Comparison of ENCODE assay signal across 28 mouse cellular contexts in genomic region chr13:102108916-102109315, GRCm38 (mm10).
DNase-seq lines count a peak whose midpoint lies in the region; ATAC-seq and TF ChIP-seq lines count a peak whose summit lies in the region.
"Had no signal": no experiment of that assay in that cellular context is flagged by ENCODE, and none has a peak within 500 bp of the region (broad histone marks: within the 10 kb centered on the region; RNA-seq: fewer than 3 reads in every experiment).

No protein-coding gene starts in this region.

- no peak overlapping the region for H3K4me3 ChIP-seq in forebrain, embryonic 16.5 days (replicated peaks; ENCODE audit: low read length)
- no peak overlapping the region for H3K4me3 ChIP-seq in forebrain, embryonic 12.5 days (replicated peaks)
- H3K4me3 ChIP-seq in myocyte, result no peak overlapping the region
- H3K4me3 ChIP-seq: heart, embryonic 12.5 days; heart, embryonic 15.5 days; hindbrain, embryonic 10.5 days had no signal

- no peak overlapping the region for H3K27ac ChIP-seq in forebrain, embryonic 16.5 days (ENCODE audit: low read length)
- no peak overlapping the region for H3K27ac ChIP-seq in forebrain, embryonic 12.5 days
- H3K27ac ChIP-seq: heart, embryonic 15.5 days; hindbrain, embryonic 10.5 days; hindbrain, embryonic 14.5 days had no signal

- peak; percentile 40; the same call in 1 of the 2 replicates for ATAC-seq in forebrain, embryonic 16.5 days
- ATAC-seq in forebrain, embryonic 12.5 days (ENCODE audit: low FRiP score), result no peak
- ATAC-seq in frontal cortex, adult (ENCODE audit: low TSS enrichment), result no peak
- ATAC-seq: intestine, postnatal 0 days had no signal

- H3K4me1 ChIP-seq in forebrain, embryonic 16.5 days (replicated peaks; ENCODE audit: control insufficient read depth, insufficient read depth, low read length), result no peaks in the 10 kb centered on the region
- no peaks in the 10 kb centered on the region for H3K4me1 ChIP-seq in forebrain, embryonic 12.5 days
- H3K4me1 ChIP-seq: heart, embryonic 12.5 days; heart, embryonic 15.5 days; hindbrain, embryonic 10.5 days had no signal

- 40% methylated on average over 3 of the region's 3 CpGs for WGBS in forebrain, embryonic 16.5 days
- 55% methylated on average over 3 of the region's 3 CpGs for WGBS in forebrain, embryonic 12.5 days

- H3ac ChIP-seq in myocyte (ENCODE audit: control insufficient read depth, insufficient read length), result no peak overlapping the region

- no peak overlapping the region for H3K4me2 ChIP-seq in forebrain, embryonic 16.5 days (ENCODE audit: low read length)
- H3K4me2 ChIP-seq in forebrain, embryonic 12.5 days, result no peak overlapping the region
- H3K4me2 ChIP-seq in myocyte (ENCODE audit: low read depth), result peak overlapping the region; percentile 19
- H3K4me2 ChIP-seq: heart, embryonic 12.5 days; heart, embryonic 15.5 days; hindbrain, embryonic 14.5 days had no signal

- TF ChIP-seq POLR2A in myocyte (IDR thresholded peaks at IDR 0.05; ENCODE audit: insufficient read length, low read depth), result no peak

- no peaks in the 10 kb centered on the region for H3K36me3 ChIP-seq in forebrain, embryonic 16.5 days (ENCODE audit: control insufficient read depth, insufficient read depth)
- no peaks in the 10 kb centered on the region for H3K36me3 ChIP-seq in forebrain, embryonic 12.5 days (replicated peaks)
- H3K36me3 ChIP-seq in myocyte (ENCODE audit: control insufficient read depth, insufficient read depth), result no peaks in the 10 kb centered on the region
- H3K36me3 ChIP-seq: G1E; heart, embryonic 12.5 days; heart, embryonic 15.5 days; hindbrain, embryonic 10.5 days had no signal

- H3K9ac ChIP-seq in forebrain, embryonic 16.5 days (replicated peaks; ENCODE audit: low read depth, low read length), result no peak overlapping the region
- no peak overlapping the region for H3K9ac ChIP-seq in forebrain, embryonic 12.5 days
- H3K9ac ChIP-seq: forebrain, postnatal 0 days; heart, embryonic 12.5 days; heart, embryonic 15.5 days; hindbrain, embryonic 14.5 days had no signal

- no peaks in the 10 kb centered on the region for H3K79me2 ChIP-seq in myocyte (ENCODE audit: control insufficient read depth, insufficient read depth)

- no peaks in the 10 kb centered on the region for H3K9me3 ChIP-seq in forebrain, embryonic 16.5 days (ENCODE audit: control insufficient read depth, low read length)
- H3K9me3 ChIP-seq in forebrain, embryonic 12.5 days, result no peaks in the 10 kb centered on the region
- H3K9me3 ChIP-seq: G1E; heart, embryonic 12.5 days; heart, embryonic 15.5 days; hindbrain, embryonic 10.5 days had no signal

- H3K27me3 ChIP-seq in forebrain, embryonic 16.5 days (replicated peaks; ENCODE audit: control insufficient read depth, insufficient read depth, low read length), result no peaks in the 10 kb centered on the region
- no peaks in the 10 kb centered on the region for H3K27me3 ChIP-seq in forebrain, embryonic 12.5 days
- no peaks in the 10 kb centered on the region for H3K27me3 ChIP-seq in myocyte (ENCODE audit: control insufficient read depth, insufficient read depth, insufficient read length)
- H3K27me3 ChIP-seq: CH12.LX; heart, embryonic 12.5 days; heart, embryonic 15.5 days had no signal

- peak; percentile 11 for DNase-seq in retina, postnatal 1 day
- no peak for DNase-seq in retina, embryonic 14.5 days (ENCODE audit: low spot score)
- peak; percentile 87 for DNase-seq in Muller cell, postnatal 12 days (ENCODE audit: inconsistent ontology term)
- DNase-seq in cerebellum, postnatal 14 days, result no peak
- DNase-seq: adrenal gland, adult 8-10 months; adrenal gland, postnatal 25 days; B cell, adult 2 months; cerebellum, adult 18-20 months; cerebellum, adult 9-11 months; cerebellum, postnatal 36 days; embryo, embryonic 11 days; forebrain, postnatal 0 days; gastrocnemius, postnatal 25 days; heart, adult 18-20 months; heart, postnatal 10 days; heart, postnatal 36 days; kidney, adult 2 months had no signal

TF ChIP-seq in myocyte, 11 proteins besides CTCF, POLR2A, EP300 and RAD21:
- TF ChIP-seq SRF (IDR thresholded peaks at IDR 0.05; ENCODE audit: control insufficient read depth, insufficient read length, low read depth), result no peak
- no peak for TF ChIP-seq E2F4 (IDR thresholded peaks at IDR 0.05; ENCODE audit: insufficient read depth)
- no peak for TF ChIP-seq MYOG (IDR thresholded peaks at IDR 0.05; ENCODE audit: control insufficient read depth in 1 of 3, insufficient read depth in 1 of 3, insufficient read length in 2 of 3, low read depth in 2 of 3)
- TF ChIP-seq TCF12 (IDR thresholded peaks at IDR 0.05; ENCODE audit: insufficient read depth, poor library complexity, severe bottlenecking), result no peak
- no peak for TF ChIP-seq POLR2AphosphoS2 (IDR thresholded peaks at IDR 0.05; ENCODE audit: insufficient read length, low read depth)
- no peak for TF ChIP-seq USF1 (IDR thresholded peaks at IDR 0.05; ENCODE audit: low read depth)
- no peak for TF ChIP-seq CEBPB (IDR thresholded peaks at IDR 0.05; ENCODE audit: insufficient read depth, poor library complexity, severe bottlenecking)
- no peak for TF ChIP-seq REST (IDR thresholded peaks at IDR 0.05; ENCODE audit: insufficient read depth, insufficient read length)
- TF ChIP-seq TCF3 (IDR thresholded peaks at IDR 0.05; ENCODE audit: insufficient read length, low read depth), result no peak
- no peak for TF ChIP-seq MAX (IDR thresholded peaks at IDR 0.05; ENCODE audit: low read depth)

Comparison
In these comparisons a context has a peak if more than half of its experiments do, and no peak if none do; other contexts are left out.
1. DNase-seq: peak in retina, postnatal 1 day (single experiment) and Muller cell, postnatal 12 days (single experiment); none in retina, embryonic 14.5 days (single experiment) and cerebellum, postnatal 14 days (0 of 2).